Mouse (Mus musculus): ENCODE measurements at regions not wholly inside any gene's neighbourhood (a gene's known extent, or its start where the extent isn't known, plus 50 kb on each side); places are given as distances from the start of the nearest gene placed in this dataset.

- DNase-seq (ENCODE audit: low spot score), result no peak
Observed at GRCm38 (mm10) chr15:88473221-88473620, 126.9 kb upstream of the Zdhhc25 start.

DNA sequence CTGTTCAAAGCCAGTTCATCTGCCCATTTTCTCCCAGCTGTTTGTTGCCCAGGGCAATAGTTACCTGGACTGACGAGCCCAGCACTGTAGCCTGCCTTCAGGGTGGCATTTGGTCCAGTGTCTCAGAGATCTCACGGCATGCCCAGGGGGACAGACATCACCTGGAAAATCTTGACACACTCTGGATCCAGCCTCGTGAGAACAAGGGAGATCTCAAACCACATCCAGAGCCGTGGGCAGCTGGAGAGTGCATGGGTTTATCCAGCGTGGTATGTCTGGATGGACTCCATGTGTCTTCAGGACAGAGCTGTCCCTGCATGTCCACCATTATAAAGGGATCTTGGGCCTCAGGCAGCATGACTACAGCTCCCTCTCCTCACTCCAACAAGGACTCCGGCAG lies 116.6 kb upstream of the Zdhhc25 start:
- no peak for DNase-seq (ENCODE audit: low spot score)

DNA sequence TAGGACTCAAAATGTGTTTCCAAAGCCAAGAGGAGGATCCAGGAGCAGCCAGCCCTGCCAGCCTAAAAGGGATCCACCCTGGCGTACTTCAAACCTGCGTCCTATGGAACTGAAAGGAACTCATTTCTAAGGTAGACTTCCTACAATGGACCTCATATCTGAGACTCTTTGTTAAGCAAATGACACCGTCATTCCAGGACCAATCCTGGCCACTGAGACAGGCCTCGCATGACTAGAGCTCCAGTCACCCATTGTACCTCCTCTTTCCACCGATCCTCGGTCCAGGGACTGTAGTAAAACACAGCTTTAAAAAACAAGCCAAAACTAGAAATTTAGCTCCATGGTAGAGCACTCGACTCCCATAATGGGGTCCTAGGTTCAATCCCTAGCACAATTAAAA lies 110.4 kb upstream of the Zdhhc25 start:
- DNase-seq (ENCODE audit: low spot score), result no peak

DNA sequence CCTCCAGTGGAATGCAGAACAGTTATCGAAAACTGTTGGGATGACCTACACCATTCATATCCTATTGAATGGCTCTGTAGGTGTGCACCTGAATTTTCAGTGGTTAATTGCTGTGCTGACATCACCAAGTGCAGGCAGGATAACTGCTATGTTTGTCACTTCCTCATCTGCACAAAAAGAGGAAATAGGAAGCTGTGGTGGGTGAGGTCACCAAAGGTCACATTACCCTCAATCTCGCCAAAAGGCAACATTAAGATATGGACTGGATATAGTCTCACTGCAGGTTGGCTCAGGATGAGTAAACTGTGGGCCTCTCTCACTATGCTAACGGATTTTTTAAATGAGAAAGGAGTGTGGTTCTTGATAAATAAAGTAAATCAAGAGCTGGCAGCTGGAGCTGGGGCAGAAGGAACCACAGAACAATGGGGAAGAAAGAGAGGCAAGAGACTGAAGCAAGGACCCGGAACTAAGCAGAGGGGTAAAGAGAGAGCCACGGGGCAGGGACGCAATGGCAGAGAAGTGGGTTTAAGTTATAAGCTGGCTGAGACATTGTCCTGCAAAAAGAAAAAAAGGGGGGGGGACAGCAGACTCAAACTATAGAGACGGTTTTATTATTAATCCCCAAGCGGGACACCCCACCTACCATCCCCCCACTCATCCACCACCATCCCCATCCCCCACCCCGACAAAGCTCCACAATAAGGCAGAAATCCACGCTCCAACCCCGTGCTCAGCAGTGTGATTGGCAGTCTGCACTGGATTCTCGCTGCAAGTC lies 109.6 kb upstream of the Zdhhc25 start:
- no peak for DNase-seq (ENCODE audit: low spot score)

DNA sequence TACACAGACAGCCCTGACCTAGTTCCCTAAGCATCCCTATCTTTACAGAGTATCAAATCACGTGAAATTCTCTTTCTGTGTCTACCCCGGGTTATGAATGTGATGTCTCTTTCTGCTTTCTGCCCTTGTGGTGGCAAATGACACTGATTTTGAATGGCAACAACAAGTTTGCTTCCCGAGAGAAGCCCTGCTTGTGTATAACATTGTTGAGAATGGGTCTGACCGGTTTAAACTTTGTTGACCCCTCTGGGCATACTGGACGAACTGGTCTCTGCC lies 109.1 kb upstream of the Zdhhc25 start:
- no peak for DNase-seq (ENCODE audit: low spot score)

DNA sequence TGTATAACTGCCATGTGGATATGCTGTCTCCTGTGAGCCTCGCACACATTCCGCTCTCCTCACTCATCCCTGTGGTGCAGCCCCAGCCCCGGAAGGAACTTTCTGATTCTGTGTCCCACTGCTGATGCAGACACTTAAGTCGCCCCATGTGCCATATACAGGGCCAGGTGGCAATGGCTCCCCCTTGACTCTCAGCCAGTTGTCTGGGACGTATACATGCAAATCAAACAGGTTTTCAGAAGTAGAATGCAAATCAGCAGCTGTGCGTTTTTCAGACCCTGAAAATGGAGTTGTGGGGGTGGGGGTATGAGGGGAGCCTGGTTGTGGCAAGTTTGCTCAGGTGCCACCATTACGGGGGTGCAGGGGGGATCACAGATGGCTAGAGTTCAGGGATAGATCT lies 102.1 kb upstream of the Zdhhc25 start:
- no peak for DNase-seq (ENCODE audit: low spot score)

DNA sequence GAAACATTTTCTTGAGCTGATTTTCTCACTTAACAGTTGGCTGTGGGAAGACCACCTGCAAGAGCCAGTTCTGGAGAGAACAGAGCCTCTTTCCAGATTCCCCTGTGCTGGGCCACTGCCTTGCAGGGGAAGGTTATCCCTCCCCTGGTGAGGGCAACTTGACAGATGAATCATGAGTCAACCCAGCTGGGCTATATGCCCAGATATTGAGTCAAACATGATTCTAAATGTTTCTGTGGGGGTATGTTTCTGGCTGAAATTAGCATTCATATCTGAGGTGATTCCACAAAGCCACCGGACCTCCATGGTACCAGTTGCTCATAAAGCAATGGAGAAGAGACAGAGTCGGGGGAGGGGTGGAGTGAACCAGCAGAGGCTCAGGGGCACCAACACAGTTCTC lies 97.8 kb upstream of the Zdhhc25 start:
- no peak for DNase-seq (ENCODE audit: low spot score)

- no peak for DNase-seq (ENCODE audit: low spot score)
Observed at GRCm38 (mm10) chr15:88503896-88504295, 96.2 kb upstream of the Zdhhc25 start.

- DNase-seq (ENCODE audit: low spot score), result no peak
Observed at GRCm38 (mm10) chr15:88505491-88506119, 94.5 kb upstream of the Zdhhc25 start.

GRCm38 (mm10) chr15:88507886-88508285 lies 92.2 kb upstream of the Zdhhc25 start:
- no peak for DNase-seq (ENCODE audit: low spot score)

GRCm38 (mm10) chr15:88508971-88509370 lies 91.1 kb upstream of the Zdhhc25 start:
- no peak for DNase-seq (ENCODE audit: low spot score)

- DNase-seq (ENCODE audit: low spot score), result no peak
Observed at GRCm38 (mm10) chr15:88509626-88510025, 90.5 kb upstream of the Zdhhc25 start.

GRCm38 (mm10) chr15:88514091-88514490 lies 86.0 kb upstream of the Zdhhc25 start:
- DNase-seq (ENCODE audit: low spot score), result no peak

GRCm38 (mm10) chr15:88531218-88531617 lies 68.9 kb upstream of the Zdhhc25 start:
- no peak for DNase-seq (ENCODE audit: low spot score)

- no peak for DNase-seq (ENCODE audit: low spot score)
Observed at GRCm38 (mm10) chr15:88532008-88532407, 68.1 kb upstream of the Zdhhc25 start.

DNA sequence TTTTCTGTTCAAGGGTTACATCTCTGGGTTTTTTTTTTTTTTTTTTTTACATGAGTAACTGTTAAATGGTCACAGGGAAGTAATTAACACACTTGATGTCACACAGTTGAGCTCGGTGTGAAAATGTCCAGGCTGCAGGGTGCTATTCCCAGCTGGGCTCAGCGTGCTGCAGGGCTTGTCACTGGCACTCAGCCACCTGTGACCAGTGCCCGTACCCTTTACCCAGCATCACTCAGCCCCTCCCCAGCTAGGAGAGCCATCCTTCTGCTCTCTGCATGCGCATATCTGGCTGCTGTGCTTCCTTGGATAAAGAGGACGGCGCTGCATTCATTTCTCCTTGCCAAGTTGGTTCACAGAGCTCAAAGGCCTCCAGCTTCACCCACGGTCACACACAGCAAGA lies 66.7 kb upstream of the Zdhhc25 start:
- DNase-seq (ENCODE audit: low spot score), result no peak

- no peak for DNase-seq (ENCODE audit: low spot score)
Observed at GRCm38 (mm10) chr15:88535516-88535915, 64.6 kb upstream of the Zdhhc25 start.

DNA sequence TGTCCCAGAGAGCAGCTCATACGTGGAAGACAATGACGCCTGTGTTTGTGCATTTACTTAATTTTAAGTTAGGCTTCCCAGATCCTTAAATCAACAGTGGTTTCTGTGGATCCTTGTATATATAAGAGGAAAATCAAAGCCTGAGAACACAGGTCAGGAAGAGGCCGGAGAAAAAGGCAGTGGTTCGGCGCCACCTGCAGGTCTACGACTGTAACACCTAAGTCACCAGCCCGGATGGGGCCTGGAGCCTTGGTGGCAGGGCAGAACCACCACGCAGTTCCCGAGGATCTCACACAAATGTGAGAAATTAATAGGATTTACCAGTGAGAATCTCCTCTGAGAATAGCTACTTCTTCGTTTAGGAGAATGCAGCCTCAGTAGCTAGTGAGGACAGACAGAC lies 62.9 kb upstream of the Zdhhc25 start:
- DNase-seq (ENCODE audit: low spot score), result no peak

- no peak for DNase-seq (ENCODE audit: low spot score)
Observed at GRCm38 (mm10) chr15:88542567-88542966, 57.5 kb upstream of the Zdhhc25 start.

- no peak for DNase-seq (ENCODE audit: low spot score)
Observed at GRCm38 (mm10) chr15:88544216-88544615, 55.9 kb upstream of the Zdhhc25 start.

DNA sequence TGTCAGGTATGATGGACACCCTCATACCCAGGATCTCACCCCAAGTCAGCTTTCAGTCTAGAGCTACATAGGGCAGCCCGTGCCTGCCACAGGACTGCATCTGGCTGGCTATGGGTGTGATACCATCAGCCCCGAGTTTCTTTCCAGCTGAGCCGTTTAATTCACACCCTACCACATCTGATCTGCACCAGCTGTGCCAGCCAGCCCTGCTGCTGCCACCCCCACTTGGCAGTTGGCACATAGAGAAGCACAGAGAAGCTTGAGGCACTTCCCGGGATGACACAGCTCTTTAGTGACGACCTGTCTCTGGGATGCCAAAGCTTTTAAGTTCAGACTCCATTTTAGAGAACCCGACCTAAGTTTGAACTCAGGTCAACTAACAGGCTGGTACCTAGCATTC lies 51.8 kb upstream of the Zdhhc25 start:
- DNase-seq (ENCODE audit: low spot score), result no peak
